Mouse (Mus musculus): ENCODE data around the gene Abcd2. TPM values are rescaled to one million over a fixed set of nuclear protein-coding genes. Genes with fewer than 3 reads are reported as not detected.

The Abcd2 gene
- 4.0 and 6.5 TPM in 2 replicates for polyA plus RNA-seq (2012; rRNA removed)

DNA sequence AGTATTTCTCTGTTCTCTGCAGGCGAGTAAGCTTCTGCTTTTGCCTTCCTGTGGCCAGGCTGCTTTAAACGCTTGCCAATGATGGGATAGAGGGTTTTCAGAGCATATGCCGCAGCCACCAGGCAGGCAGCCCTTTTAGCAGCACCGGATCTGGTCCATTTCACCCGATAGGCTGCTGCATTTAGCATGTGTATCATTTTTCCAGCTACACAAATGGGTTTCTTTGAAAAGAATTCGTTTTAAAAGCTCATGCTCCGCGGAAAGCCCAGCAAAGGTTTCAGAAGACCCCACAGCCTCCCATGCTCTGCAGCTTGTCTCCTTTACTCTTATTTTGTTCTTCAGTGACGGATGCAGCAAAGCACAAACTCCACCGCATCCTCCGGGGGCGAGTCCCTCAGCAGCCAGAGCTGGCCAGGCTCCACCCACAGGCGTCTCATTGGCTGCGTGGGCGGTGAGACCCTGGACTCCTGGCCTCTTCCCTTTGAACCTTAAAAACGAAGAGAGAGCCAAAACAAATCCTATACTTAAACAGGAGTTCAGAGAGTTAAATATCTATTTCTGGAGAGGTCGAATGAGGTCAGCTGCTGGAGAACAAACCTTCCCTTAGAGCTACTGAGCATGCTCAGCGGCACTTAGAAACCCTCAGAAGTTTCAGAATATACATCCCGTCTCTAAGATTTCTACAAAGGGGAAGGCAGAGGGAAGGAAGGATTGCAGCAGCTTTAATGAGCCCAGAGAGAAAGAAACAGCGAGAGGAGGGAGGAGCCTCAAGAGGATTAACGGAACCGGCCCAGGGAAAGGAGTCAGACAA, at the start of gene Abcd2:
TSS of gene Abcd2 (minus strand) at position 388 of the 811 bp plus-strand sequence.
- peak; percentile 41 for DNase-seq
- peak within 1 kb of the TSS; percentile 43 for H3K4me3 ChIP-seq (replicated peaks; ENCODE audit: extremely low read depth, low read depth, low read length)
- no peaks in the 10 kb centered on the region for H3K4me1 ChIP-seq (ENCODE audit: control insufficient read depth, insufficient read depth, low read length)
- 1% methylated on average over 22 of the region's 22 CpGs for WGBS
- TF ChIP-seq POLR2A (IDR thresholded peaks at IDR 0.05; ENCODE audit: borderline replicate concordance, extremely low read depth, low read depth, low read length) = peak; percentile 20; the same call in 1 of the 2 replicates
- TF ChIP-seq CTCF (IDR thresholded peaks at IDR 0.05; ENCODE audit: insufficient read depth, low read length) = no peak

- Histone ChIP-seq H3K4me3 (replicated peaks; ENCODE audit: extremely low read depth, low read depth, low read length) (no peak overlapping the region), H3K4me1 (ENCODE audit: control insufficient read depth, insufficient read depth, low read length) (no peaks in the 10 kb centered on the region)
- DNase-seq = no peak
- 83% methylated on average over 3 of the region's 3 CpGs for WGBS
- TF ChIP-seq CTCF (IDR thresholded peaks at IDR 0.05; ENCODE audit: insufficient read depth, low read length) (no peak), POLR2A (IDR thresholded peaks at IDR 0.05; ENCODE audit: borderline replicate concordance, extremely low read depth, low read depth, low read length) (no peak)
These were observed 49.2 kb upstream of the Abcd2 start for GRCm38 (mm10) chr15:91240683-91241335.

DNA sequence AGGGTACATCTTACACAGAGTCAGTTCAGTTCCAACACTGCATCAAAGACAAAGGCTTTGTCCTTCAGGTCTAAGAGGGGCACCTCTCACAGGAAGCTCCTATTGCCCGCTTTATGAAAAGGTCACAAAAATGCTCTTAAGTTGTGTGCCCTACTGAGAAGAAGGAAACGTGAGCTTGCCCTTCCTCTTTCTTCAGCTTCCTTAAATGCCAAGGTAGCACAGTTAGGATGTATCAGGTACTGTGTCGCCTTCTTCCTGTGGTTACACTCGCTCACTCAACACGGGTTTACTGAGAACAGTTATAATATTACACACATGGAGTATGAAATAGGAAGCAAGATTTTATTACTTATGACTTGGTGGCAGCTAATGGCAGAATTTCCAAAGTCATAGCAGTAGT, 45.7 kb upstream of the Abcd2 start:
- H3K4me1 ChIP-seq (ENCODE audit: control insufficient read depth, insufficient read depth, low read length) = no peaks in the 10 kb centered on the region
- no peak for DNase-seq
- TF ChIP-seq CTCF (IDR thresholded peaks at IDR 0.05; ENCODE audit: insufficient read depth, low read length) (no peak), POLR2A (IDR thresholded peaks at IDR 0.05; ENCODE audit: borderline replicate concordance, extremely low read depth, low read depth, low read length) (no peak)
- 61% methylated on average over 5 of the region's 5 CpGs for WGBS
- H3K4me3 ChIP-seq (replicated peaks; ENCODE audit: extremely low read depth, low read depth, low read length) = no peak overlapping the region

GRCm38 (mm10) chr15:91206518-91206917, 14.9 kb upstream of the Abcd2 start:
- no peak for DNase-seq
- 91% methylated on average over 5 of the region's 5 CpGs for WGBS
- no peak for TF ChIP-seq CTCF (IDR thresholded peaks at IDR 0.05; ENCODE audit: insufficient read depth, low read length)
- no peak for TF ChIP-seq POLR2A (IDR thresholded peaks at IDR 0.05; ENCODE audit: borderline replicate concordance, extremely low read depth, low read depth, low read length)

DNA sequence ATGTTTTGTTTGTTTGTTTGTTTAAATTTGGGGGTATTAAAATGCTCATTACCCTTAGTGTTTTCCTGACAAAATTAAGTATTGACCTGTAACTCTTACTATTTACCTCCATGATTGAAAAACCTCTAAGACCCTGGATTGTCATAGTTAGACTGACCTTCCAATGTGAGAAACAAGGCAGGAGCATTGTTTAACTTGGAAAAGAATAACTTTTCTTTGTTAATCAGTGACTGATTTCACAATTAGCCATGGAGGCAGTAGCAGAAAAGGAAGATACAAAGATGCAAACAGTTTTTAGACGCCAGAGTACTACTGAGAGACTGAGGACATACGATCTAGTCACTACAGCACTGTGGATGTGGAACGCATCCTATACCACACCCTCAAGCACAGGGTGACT, 11.9 kb upstream of the Abcd2 start:
- WGBS = 86% methylated on average over 3 of the region's 3 CpGs
- no peak for DNase-seq
- TF ChIP-seq CTCF (IDR thresholded peaks at IDR 0.05; ENCODE audit: insufficient read depth, low read length) = no peak
- TF ChIP-seq POLR2A (IDR thresholded peaks at IDR 0.05; ENCODE audit: borderline replicate concordance, extremely low read depth, low read depth, low read length) = no peak
- Histone ChIP-seq H3K4me3 (replicated peaks; ENCODE audit: extremely low read depth, low read depth, low read length) (no peak overlapping the region), H3K4me1 (ENCODE audit: control insufficient read depth, insufficient read depth, low read length) (no peaks in the 10 kb centered on the region)

More at GRCm38 (mm10) chr15:91206518-91206917, 14.9 kb upstream of the Abcd2 start:
- Histone ChIP-seq H3K4me1 (ENCODE audit: control insufficient read depth, insufficient read depth, low read length) (no peaks in the 10 kb centered on the region), H3K4me3 (replicated peaks; ENCODE audit: extremely low read depth, low read depth, low read length) (no peak overlapping the region)

GRCm38 (mm10) chr15:91202486-91202885, 10.9 kb upstream of the Abcd2 start:
- TF ChIP-seq POLR2A (IDR thresholded peaks at IDR 0.05; ENCODE audit: borderline replicate concordance, extremely low read depth, low read depth, low read length) (no peak), CTCF (IDR thresholded peaks at IDR 0.05; ENCODE audit: insufficient read depth, low read length) (no peak)
- 90% methylated on average over 1 of the region's 1 CpGs for WGBS
- no peak for DNase-seq
- Histone ChIP-seq H3K4me1 (ENCODE audit: control insufficient read depth, insufficient read depth, low read length) (no peaks in the 10 kb centered on the region), H3K4me3 (replicated peaks; ENCODE audit: extremely low read depth, low read depth, low read length) (no peak overlapping the region)

DNA sequence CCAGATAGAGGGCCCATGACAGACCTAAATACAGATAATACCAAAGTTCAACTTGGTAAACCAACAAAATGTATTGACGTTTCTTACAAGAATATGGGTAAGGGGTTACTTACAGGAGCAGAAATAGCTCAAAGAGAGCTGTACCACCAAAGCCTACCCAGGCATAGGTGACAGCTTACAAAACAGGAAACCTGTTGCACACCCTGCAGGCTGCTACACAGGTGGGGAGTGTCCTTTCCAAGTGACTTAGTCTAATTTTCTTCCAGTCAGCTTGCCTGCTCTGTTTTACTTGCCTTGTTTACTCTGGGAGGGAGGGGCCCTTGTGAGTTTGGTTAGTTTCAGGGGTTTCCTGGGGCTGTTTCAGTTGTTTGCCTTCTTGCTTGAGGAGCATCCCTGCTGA, 9.2 kb upstream of the Abcd2 start:
- no peak for DNase-seq
- TF ChIP-seq CTCF (IDR thresholded peaks at IDR 0.05; ENCODE audit: insufficient read depth, low read length) (no peak), POLR2A (IDR thresholded peaks at IDR 0.05; ENCODE audit: borderline replicate concordance, extremely low read depth, low read depth, low read length) (no peak)
- no peak overlapping the region for H3K4me3 ChIP-seq (replicated peaks; ENCODE audit: extremely low read depth, low read depth, low read length)
- H3K4me1 ChIP-seq (ENCODE audit: control insufficient read depth, insufficient read depth, low read length) = no peaks in the 10 kb centered on the region
- 86% methylated on average over 1 of the region's 1 CpGs for WGBS

GRCm38 (mm10) chr15:91199256-91199905, 7.8 kb upstream of the Abcd2 start, which contains the start of gene CN725425:
Gene CN725425, plus strand, starts transcription at chr15:91199494.
- Histone ChIP-seq H3K4me3 (replicated peaks; ENCODE audit: extremely low read depth, low read depth, low read length) (no peak within 1 kb of the TSS), H3K4me1 (ENCODE audit: control insufficient read depth, insufficient read depth, low read length) (no peaks in the 10 kb centered on the region)
- no peak for DNase-seq
- 89% methylated on average over 30 of the region's 30 CpGs for WGBS
- TF ChIP-seq POLR2A (IDR thresholded peaks at IDR 0.05; ENCODE audit: borderline replicate concordance, extremely low read depth, low read depth, low read length) = no peak

DNA sequence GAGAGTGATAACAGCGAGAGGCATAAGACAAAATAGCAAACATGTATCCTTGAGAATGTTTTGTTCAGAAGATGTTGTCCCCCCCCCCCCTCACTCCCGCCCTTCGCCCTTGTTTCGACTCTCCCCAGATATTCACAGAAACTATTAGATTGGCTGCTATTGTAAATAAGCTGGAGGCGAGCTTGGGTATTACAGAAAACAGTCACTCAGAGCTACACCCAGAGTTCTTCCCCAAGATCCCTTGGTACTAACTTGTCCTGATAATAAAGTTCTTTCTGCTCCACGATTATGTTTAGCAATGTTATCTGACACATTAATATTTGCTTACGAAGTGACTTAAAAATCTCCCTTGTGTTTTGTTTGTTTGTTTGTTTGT, 612 bp upstream of the Abcd2 start:
- DNase-seq = no peak
- H3K4me3 ChIP-seq (replicated peaks; ENCODE audit: extremely low read depth, low read depth, low read length) = peak overlapping the region; percentile 43
- WGBS = 12% methylated on average over 7 of the region's 7 CpGs
- TF ChIP-seq CTCF (IDR thresholded peaks at IDR 0.05; ENCODE audit: insufficient read depth, low read length) = no peak
- TF ChIP-seq POLR2A (IDR thresholded peaks at IDR 0.05; ENCODE audit: borderline replicate concordance, extremely low read depth, low read depth, low read length) = no peak
- no peaks in the 10 kb centered on the region for H3K4me1 ChIP-seq (ENCODE audit: control insufficient read depth, insufficient read depth, low read length)

Data from lung, adult 2 months (tissue).